Mouse (Mus musculus): ENCODE measurements around the gene Krt87. TPM values are rescaled to one million over a fixed set of nuclear protein-coding genes. Genes with fewer than 3 reads are reported as not detected.

The Krt87 gene
- polyA plus RNA-seq, 1 experiment from 2014 or later: 0.05 TPM

- 11% methylated on average over 29 of the region's 31 CpGs for WGBS
- Histone ChIP-seq H3K4me1 (replicated peaks; ENCODE audit: insufficient read depth, low read length) (no peaks in the 10 kb centered on the region), H3K4me3 (replicated peaks; ENCODE audit: low read depth, low read length) (peak overlapping the region; percentile 21), H3K27ac (peak overlapping the region; percentile 81), H3K9ac (ENCODE audit: low read depth, low read length) (peak overlapping the region; percentile 52), H3K4me2 (ENCODE audit: low read length) (peak overlapping the region; percentile 40), H3K36me3 (ENCODE audit: insufficient read depth, low read length) (no peaks in the 10 kb centered on the region), H3K9me3 (replicated peaks; ENCODE audit: low read length) (no peaks in the 10 kb centered on the region), H3K27me3 (ENCODE audit: insufficient read depth, low read length) (no peaks in the 10 kb centered on the region)
- DNase-seq (ENCODE audit: low spot score) (peak; percentile 34), ATAC-seq (replicated peaks; ENCODE audit: low FRiP score, low read depth) (peak; percentile 80)
- no peak for TF ChIP-seq CTCF (IDR thresholded peaks at IDR 0.05; ENCODE audit: low read depth)
These were observed 26.4 kb downstream of the Krt87 start for GRCm38 (mm10) chr15:101412188-101412587.

GRCm38 (mm10) chr15:101410775-101411174, 27.8 kb downstream of the Krt87 start, which contains the start of gene Krt7:
Krt7 (plus strand) TSS chr15:101411043.
- Histone ChIP-seq H3K4me3 (replicated peaks; ENCODE audit: low read depth, low read length) (peak within 1 kb of the TSS; percentile 21; the same call in 1 of the 2 replicates), H3K4me1 (replicated peaks; ENCODE audit: insufficient read depth, low read length) (no peaks in the 10 kb centered on the region), H3K9ac (ENCODE audit: low read depth, low read length) (peak within 1 kb of the TSS; percentile 52; the same call in 1 of the 2 replicates), H3K9me3 (replicated peaks; ENCODE audit: low read length) (no peaks in the 10 kb centered on the region), H3K27ac (peak within 1 kb of the TSS; percentile 81), H3K4me2 (ENCODE audit: low read length) (peak within 1 kb of the TSS; percentile 40), H3K27me3 (ENCODE audit: insufficient read depth, low read length) (no peaks in the 10 kb centered on the region), H3K36me3 (ENCODE audit: insufficient read depth, low read length) (no peaks in the 10 kb centered on the region)
- no peak for TF ChIP-seq CTCF (IDR thresholded peaks at IDR 0.05; ENCODE audit: low read depth)
- ATAC-seq (replicated peaks; ENCODE audit: low FRiP score, low read depth) (peak; percentile 70), DNase-seq (ENCODE audit: low spot score) (peak; percentile 57)
- 39% methylated on average over 2 of the region's 2 CpGs for whole genome bisulfite sequencing

GRCm38 (mm10) chr15:101398269-101398668, 40.3 kb downstream of the Krt87 start:
- DNase-seq (ENCODE audit: low spot score) (no peak), ATAC-seq (replicated peaks; ENCODE audit: low FRiP score, low read depth) (no peak)
- Histone ChIP-seq H3K9ac (ENCODE audit: low read depth, low read length) (no peak overlapping the region), H3K27ac (no peak overlapping the region), H3K36me3 (ENCODE audit: insufficient read depth, low read length) (no peaks in the 10 kb centered on the region), H3K4me3 (replicated peaks; ENCODE audit: low read depth, low read length) (no peak overlapping the region), H3K4me1 (replicated peaks; ENCODE audit: insufficient read depth, low read length) (no peaks in the 10 kb centered on the region), H3K9me3 (replicated peaks; ENCODE audit: low read length) (no peaks in the 10 kb centered on the region), H3K27me3 (ENCODE audit: insufficient read depth, low read length) (no peaks in the 10 kb centered on the region), H3K4me2 (ENCODE audit: low read length) (no peak overlapping the region)
- WGBS: 82% methylated on average over 8 of the region's 8 CpGs
- no peak for TF ChIP-seq CTCF (IDR thresholded peaks at IDR 0.05; ENCODE audit: low read depth)

GRCm38 (mm10) chr15:101397683-101398082, 40.9 kb downstream of the Krt87 start:
- Histone ChIP-seq H3K4me3 (replicated peaks; ENCODE audit: low read depth, low read length) (no peak overlapping the region), H3K9me3 (replicated peaks; ENCODE audit: low read length) (no peaks in the 10 kb centered on the region), H3K4me2 (ENCODE audit: low read length) (no peak overlapping the region), H3K36me3 (ENCODE audit: insufficient read depth, low read length) (no peaks in the 10 kb centered on the region), H3K9ac (ENCODE audit: low read depth, low read length) (no peak overlapping the region), H3K27ac (no peak overlapping the region), H3K27me3 (ENCODE audit: insufficient read depth, low read length) (no peaks in the 10 kb centered on the region), H3K4me1 (replicated peaks; ENCODE audit: insufficient read depth, low read length) (no peaks in the 10 kb centered on the region)
- WGBS: 69% methylated on average over 2 of the region's 2 CpGs
- DNase-seq (ENCODE audit: low spot score) (no peak), ATAC-seq (replicated peaks; ENCODE audit: low FRiP score, low read depth) (no peak)
- no peak for TF ChIP-seq CTCF (IDR thresholded peaks at IDR 0.05; ENCODE audit: low read depth)

DNA sequence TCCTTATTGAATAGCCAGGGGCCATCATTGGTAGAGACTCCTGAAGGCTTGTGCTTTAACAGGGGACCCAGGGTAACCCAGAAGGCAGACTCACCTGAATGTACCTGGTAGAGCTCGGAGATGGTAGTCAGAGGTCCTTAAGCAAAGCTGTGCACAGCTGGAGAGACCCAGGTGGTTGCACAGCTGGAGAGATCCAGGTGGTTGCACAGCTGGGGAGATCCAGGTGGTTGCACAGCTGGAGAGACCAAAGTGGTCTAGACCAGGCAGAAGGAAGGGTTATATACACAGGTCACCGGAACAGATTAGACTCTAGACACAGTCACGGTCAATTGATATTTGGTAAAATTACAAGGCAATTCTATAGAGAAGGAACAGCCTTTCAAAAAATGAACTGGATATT, 41.7 kb downstream of the Krt87 start:
- Histone ChIP-seq H3K4me2 (ENCODE audit: low read length) (no peak overlapping the region), H3K36me3 (ENCODE audit: insufficient read depth, low read length) (no peaks in the 10 kb centered on the region), H3K9me3 (replicated peaks; ENCODE audit: low read length) (no peaks in the 10 kb centered on the region), H3K9ac (ENCODE audit: low read depth, low read length) (no peak overlapping the region), H3K27ac (no peak overlapping the region), H3K27me3 (ENCODE audit: insufficient read depth, low read length) (no peaks in the 10 kb centered on the region), H3K4me1 (replicated peaks; ENCODE audit: insufficient read depth, low read length) (no peaks in the 10 kb centered on the region), H3K4me3 (replicated peaks; ENCODE audit: low read depth, low read length) (no peak overlapping the region)
- no peak for TF ChIP-seq CTCF (IDR thresholded peaks at IDR 0.05; ENCODE audit: low read depth)
- ATAC-seq (replicated peaks; ENCODE audit: low FRiP score, low read depth): 0 out of 2 replicates have a peak, but pooled peaks have one; percentile 52
- 54% methylated on average over 3 of the region's 3 CpGs for WGBS
- DNase-seq (ENCODE audit: low spot score): no peak

GRCm38 (mm10) chr15:101396466-101396865, 42.1 kb downstream of the Krt87 start:
- Histone ChIP-seq H3K4me1 (replicated peaks; ENCODE audit: insufficient read depth, low read length) (no peaks in the 10 kb centered on the region), H3K27me3 (ENCODE audit: insufficient read depth, low read length) (no peaks in the 10 kb centered on the region), H3K4me2 (ENCODE audit: low read length) (no peak overlapping the region), H3K27ac (no peak overlapping the region), H3K4me3 (replicated peaks; ENCODE audit: low read depth, low read length) (no peak overlapping the region), H3K9ac (ENCODE audit: low read depth, low read length) (no peak overlapping the region), H3K36me3 (ENCODE audit: insufficient read depth, low read length) (no peaks in the 10 kb centered on the region), H3K9me3 (replicated peaks; ENCODE audit: low read length) (no peaks in the 10 kb centered on the region)
- WGBS: 22% methylated on average over 7 of the region's 7 CpGs
- TF ChIP-seq CTCF (IDR thresholded peaks at IDR 0.05; ENCODE audit: low read depth): no peak
- ATAC-seq (replicated peaks; ENCODE audit: low FRiP score, low read depth): no peak
- no peak for DNase-seq (ENCODE audit: low spot score)

DNA sequence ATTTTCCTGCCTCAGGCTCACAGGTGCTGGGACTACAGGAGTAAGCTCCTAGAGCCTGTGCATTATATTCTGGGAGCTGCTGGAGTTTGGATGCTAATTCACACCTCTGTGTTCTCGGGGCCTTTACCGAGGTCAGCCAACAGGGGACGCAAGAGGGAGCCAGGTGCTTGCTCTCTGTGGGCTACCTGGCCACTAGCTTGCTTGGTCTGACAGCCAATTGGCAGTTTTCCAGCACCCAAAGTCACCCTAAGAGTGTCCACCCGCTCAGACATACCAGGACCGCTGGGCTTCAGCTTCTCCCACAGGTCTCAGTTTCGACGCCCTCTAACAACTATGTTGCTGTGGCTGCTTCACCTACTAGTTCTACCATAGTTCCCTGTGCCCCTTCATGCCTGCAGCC, 43.7 kb downstream of the Krt87 start:
- 50% methylated on average over 7 of the region's 7 CpGs for WGBS
- H3K36me3 ChIP-seq (ENCODE audit: insufficient read depth, low read length): no peaks in the 10 kb centered on the region
- no peak for DNase-seq (ENCODE audit: low spot score)
- H3K9ac ChIP-seq (ENCODE audit: low read depth, low read length): no peak overlapping the region
- peak; percentile 37 for TF ChIP-seq CTCF (IDR thresholded peaks at IDR 0.05; ENCODE audit: low read depth)
- peak; percentile 61; the same call in 1 of the 2 replicates for ATAC-seq (replicated peaks; ENCODE audit: low FRiP score, low read depth)
- H3K4me1 ChIP-seq (replicated peaks; ENCODE audit: insufficient read depth, low read length): no peaks in the 10 kb centered on the region
- H3K4me2 ChIP-seq (ENCODE audit: low read length): no peak overlapping the region
- H3K9me3 ChIP-seq (replicated peaks; ENCODE audit: low read length): no peaks in the 10 kb centered on the region
- H3K27ac ChIP-seq: no peak overlapping the region
- H3K27me3 ChIP-seq (ENCODE audit: insufficient read depth, low read length): no peaks in the 10 kb centered on the region
- H3K4me3 ChIP-seq (replicated peaks; ENCODE audit: low read depth, low read length): no peak overlapping the region
